Comparison of ENCODE assay signal across 8 mouse cellular contexts in the genomic region with DNA sequence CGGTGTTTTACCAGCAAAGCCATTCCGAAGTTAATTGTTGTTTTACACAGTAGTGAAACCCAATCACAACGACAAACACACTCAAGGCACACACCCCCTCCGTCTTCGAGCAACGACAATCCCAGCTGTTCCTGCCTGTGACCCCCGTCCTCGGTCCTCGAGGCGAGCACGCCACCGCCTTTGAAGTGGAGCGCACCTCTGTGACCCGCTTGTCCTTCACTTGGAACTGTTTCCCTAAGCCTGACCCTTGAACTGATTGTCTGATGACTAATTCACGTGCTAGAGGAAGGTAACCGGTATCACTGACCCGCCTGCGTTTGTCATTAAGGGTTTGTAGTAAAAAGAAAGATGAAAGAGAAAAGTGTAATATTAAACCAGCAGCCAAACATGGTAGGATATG.
DNase-seq lines count a peak whose midpoint lies in the region; ATAC-seq and TF ChIP-seq lines count a peak whose summit lies in the region.

No protein-coding gene starts in this region.

- TF ChIP-seq CTCF in lung, embryonic 14.5 days (IDR thresholded peaks at IDR 0.05; ENCODE audit: low read depth), result no peak

- peak overlapping the region; percentile 38; the same call in 1 of the 2 replicates for H3K4me2 ChIP-seq in lung, embryonic 14.5 days
- H3K4me2 ChIP-seq in intestine, embryonic 16.5 days (ENCODE audit: low read depth, low read length), result peak overlapping the region; percentile 16; the same call in 1 of the 2 replicates
- H3K4me2 ChIP-seq in liver, embryonic 15.5 days, result peak overlapping the region; percentile 5; the same call in 1 of the 2 replicates

- H3K27me3 ChIP-seq in lung, embryonic 14.5 days (ENCODE audit: insufficient read depth, low read length), result no peaks in the 10 kb centered on the region
- no peaks in the 10 kb centered on the region for H3K27me3 ChIP-seq in intestine, embryonic 16.5 days (replicated peaks; ENCODE audit: control insufficient read depth, insufficient read depth, low read length)
- no peaks in the 10 kb centered on the region; the same call in 1 of the 2 replicates for H3K27me3 ChIP-seq in liver, embryonic 15.5 days

- WGBS in lung, embryonic 14.5 days, result 24% methylated on average over 18 of the region's 18 CpGs
- WGBS in intestine, embryonic 16.5 days, result 54% methylated on average over 18 of the region's 18 CpGs
- WGBS in liver, embryonic 15.5 days (ENCODE audit: insufficient replicate concordance), result 56% methylated on average over 18 of the region's 18 CpGs

- no peak for DNase-seq in lung, embryonic 14.5 days
- no peak for DNase-seq in lung, postnatal 10 days
- DNase-seq in embryo, embryonic 9.5 days (ENCODE audit: extremely low spot score), result peak; percentile 48
- DNase-seq in urinary bladder, adult 2 months (ENCODE audit: low spot score), result no peak
- DNase-seq in adrenal gland, adult 8-10 months, result no peak
- no peak for DNase-seq in gastrocnemius, postnatal 25 days

- no peak overlapping the region for H3K27ac ChIP-seq in lung, embryonic 14.5 days (ENCODE audit: low read depth)
- H3K27ac ChIP-seq in intestine, embryonic 16.5 days (ENCODE audit: low read length), result no peak overlapping the region
- H3K27ac ChIP-seq in liver, embryonic 15.5 days (replicated peaks), result no peak overlapping the region

- no peaks in the 10 kb centered on the region for H3K4me1 ChIP-seq in lung, embryonic 14.5 days (ENCODE audit: insufficient read depth)
- H3K4me1 ChIP-seq in intestine, embryonic 16.5 days (ENCODE audit: control insufficient read depth, insufficient read depth, low read length), result no peaks in the 10 kb centered on the region
- no peaks in the 10 kb centered on the region for H3K4me1 ChIP-seq in liver, embryonic 15.5 days (replicated peaks)

- no peaks in the 10 kb centered on the region for H3K36me3 ChIP-seq in lung, embryonic 14.5 days (ENCODE audit: insufficient read depth)
- no peaks in the 10 kb centered on the region for H3K36me3 ChIP-seq in intestine, embryonic 16.5 days (ENCODE audit: control insufficient read depth, insufficient read depth, low read length)
- H3K36me3 ChIP-seq in liver, embryonic 15.5 days (replicated peaks), result no peaks in the 10 kb centered on the region

- ATAC-seq in lung, embryonic 14.5 days (ENCODE audit: insufficient read depth), result no peak
- ATAC-seq in intestine, embryonic 16.5 days, result no peak
- ATAC-seq in liver, embryonic 15.5 days (ENCODE audit: insufficient read depth), result no peak

- no peak overlapping the region for H3K9ac ChIP-seq in lung, embryonic 14.5 days
- H3K9ac ChIP-seq in intestine, embryonic 16.5 days (ENCODE audit: low read depth, low read length), result no peak overlapping the region
- H3K9ac ChIP-seq in liver, embryonic 15.5 days, result no peak overlapping the region

- no peaks in the 10 kb centered on the region for H3K9me3 ChIP-seq in lung, embryonic 14.5 days (ENCODE audit: low read depth, low read length)
- H3K9me3 ChIP-seq in intestine, embryonic 16.5 days (ENCODE audit: control insufficient read depth, low read length), result no peaks in the 10 kb centered on the region
- H3K9me3 ChIP-seq in liver, embryonic 15.5 days (replicated peaks), result no peaks in the 10 kb centered on the region

- 0 out of 2 replicates have a peak overlapping the region, but pooled peaks have one; percentile 3 for H3K4me3 ChIP-seq in lung, embryonic 14.5 days (ENCODE audit: low read depth, low read length)
- no peak overlapping the region for H3K4me3 ChIP-seq in intestine, embryonic 16.5 days (ENCODE audit: low read length)
- H3K4me3 ChIP-seq in liver, embryonic 15.5 days (replicated peaks), result no peak overlapping the region
